ENCODE assay signal across 12 mouse cellular contexts in genomic region chr1:104746816-104747215, GRCm38 (mm10). TPM values are rescaled to one million over a fixed set of nuclear protein-coding genes. Genes with fewer than 3 reads are reported as not detected.
DNase-seq lines count a peak whose midpoint lies in the region; ATAC-seq and TF ChIP-seq lines count a peak whose summit lies in the region.
"Had no signal": no experiment of that assay in that cellular context is flagged by ENCODE, and none has a peak within 500 bp of the region (broad histone marks: within the 10 kb centered on the region; RNA-seq: fewer than 3 reads in every experiment).

No protein-coding gene starts in this region.

- no peak overlapping the region for H3K4me2 ChIP-seq in forebrain, embryonic 16.5 days (ENCODE audit: low read length)
- H3K4me2 ChIP-seq in midbrain, embryonic 12.5 days (replicated peaks) = no peak overlapping the region

- ATAC-seq in forebrain, embryonic 16.5 days = peak; percentile 58
- ATAC-seq in midbrain, embryonic 12.5 days (ENCODE audit: low FRiP score, low read depth) = peak; percentile 91
- ATAC-seq in activated CD4-positive, CD25-positive, alpha-beta regulatory T cell, adult 4 months = no peak

- no peak for TF ChIP-seq POLR2A in brain, embryonic 14.5 days (IDR thresholded peaks at IDR 0.05; ENCODE audit: borderline replicate concordance, extremely low read depth, insufficient read depth, insufficient read length, poor library complexity, severe bottlenecking)

- no peak overlapping the region for H3K27ac ChIP-seq in forebrain, embryonic 16.5 days (ENCODE audit: low read length)
- peak overlapping the region; percentile 52; the same call in 1 of the 2 replicates for H3K27ac ChIP-seq in midbrain, embryonic 12.5 days (replicated peaks)

- no peaks in the 10 kb centered on the region for H3K27me3 ChIP-seq in forebrain, embryonic 16.5 days (replicated peaks; ENCODE audit: control insufficient read depth, insufficient read depth, low read length)
- H3K27me3 ChIP-seq in midbrain, embryonic 12.5 days = no peaks in the 10 kb centered on the region

- peaks cover 5% of the 10 kb centered on the region for H3K4me1 ChIP-seq in forebrain, embryonic 16.5 days (replicated peaks; ENCODE audit: control insufficient read depth, insufficient read depth, low read length)
- peaks cover 10% of the 10 kb centered on the region for H3K4me1 ChIP-seq in midbrain, embryonic 12.5 days

- intact Hi-C loops in left cerebral cortex, postnatal 36 days (cut with DNase I) = no loop called here

- TF ChIP-seq CTCF in brain, embryonic 14.5 days (IDR thresholded peaks at IDR 0.05; ENCODE audit: borderline replicate concordance, extremely low read depth, insufficient read depth, insufficient read length) = no peak

- H3K36me3 ChIP-seq in forebrain, embryonic 16.5 days (ENCODE audit: control insufficient read depth, insufficient read depth) = no peaks in the 10 kb centered on the region
- H3K36me3 ChIP-seq in midbrain, embryonic 12.5 days = no peaks in the 10 kb centered on the region

- peak; percentile 13 for DNase-seq in 416B (ENCODE audit: low read depth)
- peak; percentile 70 for DNase-seq in brain, embryonic 14.5 days (ENCODE audit: low read depth)
- DNase-seq in MN1 (ENCODE audit: low spot score) = no peak
- DNase-seq in left cerebral cortex, postnatal 36 days (ENCODE audit: low spot score in 2 of 2) = no peak
- no peak for DNase-seq in adrenal gland, postnatal 10 days
- DNase-seq: cerebellum, adult 2 months; kidney, postnatal 10 days; lung, postnatal 4 days; thymus, postnatal 36 days had no signal

- 0% methylated on average over 1 of the region's 1 CpGs for WGBS in forebrain, embryonic 16.5 days
- 0% methylated on average over 1 of the region's 1 CpGs for WGBS in midbrain, embryonic 12.5 days

- no peak overlapping the region for H3K9ac ChIP-seq in forebrain, embryonic 16.5 days (replicated peaks; ENCODE audit: low read depth, low read length)
- H3K9ac ChIP-seq in midbrain, embryonic 12.5 days (replicated peaks) = no peak overlapping the region

- no peaks in the 10 kb centered on the region for H3K9me3 ChIP-seq in forebrain, embryonic 16.5 days (ENCODE audit: control insufficient read depth, low read length)
- no peaks in the 10 kb centered on the region for H3K9me3 ChIP-seq in midbrain, embryonic 12.5 days

- H3K4me3 ChIP-seq in forebrain, embryonic 16.5 days (replicated peaks; ENCODE audit: low read length) = no peak overlapping the region
- no peak overlapping the region for H3K4me3 ChIP-seq in midbrain, embryonic 12.5 days

RNA-seq across cellular contexts. Expression of gene Cdh20, which starts 21.5 kb away (rescaled TPM):
- polyA plus RNA-seq in brain, embryonic 14.5 days (2012; rRNA removed) = 3.0 and 5.6 TPM in 2 replicates
- 1.2 and 1.8 TPM in 2 replicates for polyA plus RNA-seq in forebrain, embryonic 16.5 days (2015; fragmentation: Nextera tagmentation; extraction: Ambion mirVana)
- polyA plus RNA-seq in midbrain, embryonic 12.5 days (2016; fragmentation: Nextera tagmentation; extraction: Ambion mirVana) = 0.69 and 1.0 TPM in 2 replicates
- polyA plus RNA-seq in activated CD4-positive, CD25-positive, alpha-beta regulatory T cell, adult 4 months (2017; shearing (Covaris generic)) = not detected
- total RNA-seq in left cerebral cortex, postnatal 36 days (2021) = 10 to 100 TPM; 17.8 to 22.5 TPM
- under 1 TPM; 0.33 to 0.36 TPM for total RNA-seq in adrenal gland, postnatal 10 days (2021)

Comparison
In these comparisons a context has a peak if more than half of its experiments do, and no peak if none do; other contexts are left out.
1. DNase-seq: peak in 416B (single experiment) and brain, embryonic 14.5 days (single experiment); none in MN1 (single experiment), left cerebral cortex, postnatal 36 days (0 of 2) and adrenal gland, postnatal 10 days (single experiment).